Mouse (Mus musculus) ES-E14 (cell line): ENCODE data around the gene Hmox1.

Experiments
- CHD2 ChIP-seq: IDR thresholded peaks from 2 replicates; pipeline ENCODE4 v1.6.1; 2014; ENCODE audit warnings: mild to moderate bottlenecking, low read depth, low read length, inconsistent platforms
- HCFC1 ChIP-seq: IDR thresholded peaks from 2 replicates; pipeline ENCODE4 v1.6.1; 2012; ENCODE audit warnings: low read length, inconsistent platforms, borderline replicate concordance; ENCODE audit not compliant: insufficient read depth
- ZNF384 ChIP-seq: IDR thresholded peaks from 2 replicates; pipeline ENCODE4 v1.6.1; 2012; ENCODE audit warnings: low read depth, low read length, inconsistent platforms

DNA sequence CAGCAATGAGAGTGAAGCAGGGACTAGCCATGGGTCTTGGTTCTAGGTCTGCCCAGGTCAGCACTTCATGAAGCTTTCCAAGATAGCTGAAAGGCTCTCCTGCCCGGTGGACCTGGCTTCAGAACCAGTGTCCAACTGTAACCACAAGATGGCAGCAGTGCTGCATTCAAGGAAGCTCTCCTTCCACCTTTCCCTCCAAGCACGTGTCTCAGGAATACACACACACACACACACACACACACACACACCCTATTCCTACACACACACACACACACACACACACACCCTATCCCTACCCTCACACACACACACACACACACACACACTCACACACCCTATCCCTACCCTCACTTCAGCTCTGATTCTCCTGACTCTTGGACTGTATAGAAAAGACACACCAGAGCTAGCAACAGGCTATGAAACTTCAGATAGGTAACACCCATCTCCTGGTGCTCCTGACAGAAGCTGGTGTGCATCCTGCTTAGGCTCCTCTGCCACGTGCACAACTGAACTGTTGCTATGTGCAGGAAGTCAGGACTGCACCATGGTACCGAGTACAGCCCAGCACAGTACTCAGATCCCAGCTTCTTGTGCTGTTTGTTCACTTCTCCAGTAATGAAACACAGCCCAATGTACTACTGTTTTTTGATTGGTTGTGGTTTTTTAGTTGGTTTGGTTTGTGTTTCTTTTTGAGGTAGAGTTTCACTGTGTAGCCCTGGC lies 21.6 kb upstream of the Hmox1 start:
- no peak for TF ChIP-seq HCFC1
- no peak for TF ChIP-seq CHD2
- no peak for TF ChIP-seq ZNF384
